Mouse (Mus musculus) limb, embryonic 12.5 days (tissue): ENCODE results near the gene Klhl10. TPM values are rescaled to one million over a fixed set of nuclear protein-coding genes. Genes with fewer than 3 reads are reported as not detected.
A peak's percentile ranks its signal among the peaks of the same experiment; 100 is the strongest.

ENCODE experiments used
- ATAC-seq: fragments of 200-750 bp; cut with Nextera tagmentation; 2 replicates; pipeline ENCODE4 v1.8.0; 2017; ENCODE audit warnings: low read depth, moderate TSS enrichment; ENCODE audit not compliant: insufficient number of reproducible peaks, insufficient read depth, low FRiP score, low TSS enrichment
- H3K27ac ChIP-seq: fragments of 300-500 bp; sonication (generic); 2 replicates; pipeline ENCODE4 v1.5.1; 2016; ENCODE audit warnings: mild to moderate bottlenecking, moderate library complexity
- H3K27me3 ChIP-seq: fragments of 300-500 bp; sonication (generic); 2 replicates; pipeline ENCODE4 v1.6.1; 2016; ENCODE audit warnings: mild to moderate bottlenecking, moderate library complexity
- H3K36me3 ChIP-seq: fragments of 300-500 bp; sonication (generic); 2 replicates; pipeline ENCODE4 v1.6.1; 2016; ENCODE audit warnings: mild to moderate bottlenecking, moderate library complexity
- H3K4me1 ChIP-seq: fragments of 300-500 bp; sonication (generic); replicated peaks from 2 replicates; pipeline ENCODE4 v1.6.1; 2016
- H3K4me2 ChIP-seq: fragments of 300-500 bp; sonication (generic); 2 replicates; pipeline ENCODE4 v1.6.1; 2016; ENCODE audit warnings: mild to moderate bottlenecking, moderate library complexity
- H3K4me3 ChIP-seq: fragments of 300-500 bp; sonication (generic); replicated peaks from 2 replicates; pipeline ENCODE4 v1.5.1; 2016; ENCODE audit warnings: mild to moderate bottlenecking
- H3K9ac ChIP-seq: fragments of 300-500 bp; sonication (generic); replicated peaks from 2 replicates; pipeline ENCODE4 v1.6.1; 2016; ENCODE audit warnings: mild to moderate bottlenecking, moderate library complexity
- H3K9me3 ChIP-seq: fragments of 300-500 bp; sonication (generic); 2 replicates; pipeline ENCODE4 v1.6.1; 2016; ENCODE audit warnings: mild to moderate bottlenecking, moderate library complexity
- WGBS: fragments of 180-500 bp; shearing (Covaris S2); methylation state at CpG from one replicate; pipeline ENCODE4 v1.1.7; 2016; 5-methylcytosine and 5-hydroxymethylcytosine counted together
- polyA plus RNA-seq: library from polyadenylated mRNA; unstranded; fragments of >200 nt; fragmentation: Nextera tagmentation; extraction: Ambion mirVana; gene quantifications from 2 replicates; pipeline ENCODE4 v1.2.1, GENCODE M21; 2016

Klhl10 gene
- polyA plus RNA-seq: 1.0 and 1.1 TPM in 2 replicates

DNA sequence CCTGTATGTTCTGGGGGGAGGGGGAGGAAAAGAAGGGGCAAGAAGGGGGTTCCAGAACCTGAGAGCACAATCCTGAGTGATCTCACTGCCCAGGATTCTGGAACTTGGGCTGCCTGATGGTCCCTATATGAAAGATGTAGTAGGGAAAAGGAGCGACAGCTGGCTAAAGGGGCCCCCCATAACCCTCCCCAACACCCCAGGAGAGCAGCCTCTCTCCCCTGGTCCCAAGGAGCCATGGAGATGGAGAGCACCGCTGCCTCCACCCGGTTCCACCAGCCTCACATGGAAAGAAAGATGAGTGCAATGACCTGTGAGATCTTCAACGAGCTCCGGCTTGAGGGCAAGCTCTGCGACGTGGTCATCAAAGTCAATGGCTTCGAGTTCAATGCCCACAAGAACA, at the start of gene Klhl10, which contains the start of gene Nt5c3b:
TSS of gene Klhl10 (plus strand) at position 121 of the 400 bp plus-strand sequence.
TSS of gene Nt5c3b (minus strand) at position 12 of the 400 bp plus-strand sequence.
- H3K9ac ChIP-seq: peak within 1 kb of the TSS; percentile 94
- no peaks in the 10 kb centered on the region for H3K9me3 ChIP-seq
- H3K36me3 ChIP-seq: peaks cover 24% of the 10 kb centered on the region
- WGBS: 88% methylated on average over 8 of the region's 8 CpGs
- H3K4me2 ChIP-seq: peak within 1 kb of the TSS; percentile 72
- no peak for ATAC-seq
- H3K4me3 ChIP-seq: peak within 1 kb of the TSS; percentile 85
- H3K27me3 ChIP-seq: no peaks in the 10 kb centered on the region
- H3K4me1 ChIP-seq: peaks cover 12% of the 10 kb centered on the region
- peak within 1 kb of the TSS; percentile 73 for H3K27ac ChIP-seq

DNA sequence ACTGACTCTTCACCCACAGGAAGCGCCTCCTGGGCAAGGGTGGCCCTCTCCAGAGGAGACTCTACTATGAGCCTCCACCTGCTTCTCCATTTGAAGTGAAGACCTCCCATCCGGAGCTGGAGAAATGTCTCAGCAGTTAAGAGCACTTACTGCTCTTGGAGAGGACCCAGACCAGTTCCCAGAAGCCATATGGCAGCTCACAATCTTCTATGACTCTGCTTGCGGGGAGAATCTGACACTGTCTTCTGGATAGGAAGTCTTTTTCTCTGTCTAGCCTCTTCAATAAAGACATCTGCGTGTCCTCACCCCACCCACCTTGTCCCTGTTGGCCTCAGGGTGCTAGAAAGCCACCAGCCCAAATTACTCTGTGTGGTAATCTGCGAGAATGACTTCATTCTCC, 48.8 kb upstream of the Klhl10 start:
- Histone ChIP-seq H3K4me1 (peaks cover 36% of the 10 kb centered on the region), H3K4me2 (no peak overlapping the region), H3K36me3 (no peaks in the 10 kb centered on the region), H3K9ac (no peak overlapping the region), H3K27me3 (peaks cover 7% of the 10 kb centered on the region), H3K9me3 (no peaks in the 10 kb centered on the region), H3K27ac (no peak overlapping the region), H3K4me3 (no peak overlapping the region)
- ATAC-seq: no peak
- 73% methylated on average over 5 of the region's 5 CpGs for whole genome bisulfite sequencing

DNA sequence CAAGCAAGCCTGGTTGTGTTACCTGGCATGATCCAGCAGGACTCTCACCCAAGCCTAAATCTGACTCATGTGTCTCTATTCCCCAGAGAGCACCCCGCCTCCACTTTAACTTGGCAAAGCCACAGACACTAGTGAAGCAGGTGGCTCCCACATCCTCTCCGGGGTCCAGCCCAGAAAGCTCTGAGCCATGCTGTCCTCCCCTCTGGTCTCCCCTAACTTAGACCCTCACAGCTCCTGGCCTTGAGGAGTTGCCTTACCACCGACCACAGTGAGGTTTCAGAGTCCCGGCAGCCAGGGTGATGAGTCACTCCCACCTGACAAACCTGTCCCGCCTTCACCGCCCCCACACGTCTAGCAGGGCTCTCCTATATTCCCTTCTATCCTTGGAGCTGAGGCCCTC, 48.0 kb upstream of the Klhl10 start:
- Histone ChIP-seq H3K36me3 (no peaks in the 10 kb centered on the region), H3K9me3 (no peaks in the 10 kb centered on the region), H3K4me3 (no peak overlapping the region), H3K4me2 (no peak overlapping the region), H3K27me3 (peaks cover 7% of the 10 kb centered on the region), H3K9ac (no peak overlapping the region), H3K4me1 (peaks cover 29% of the 10 kb centered on the region), H3K27ac (no peak overlapping the region)
- 72% methylated on average over 7 of the region's 7 CpGs for WGBS
- ATAC-seq: no peak

DNA sequence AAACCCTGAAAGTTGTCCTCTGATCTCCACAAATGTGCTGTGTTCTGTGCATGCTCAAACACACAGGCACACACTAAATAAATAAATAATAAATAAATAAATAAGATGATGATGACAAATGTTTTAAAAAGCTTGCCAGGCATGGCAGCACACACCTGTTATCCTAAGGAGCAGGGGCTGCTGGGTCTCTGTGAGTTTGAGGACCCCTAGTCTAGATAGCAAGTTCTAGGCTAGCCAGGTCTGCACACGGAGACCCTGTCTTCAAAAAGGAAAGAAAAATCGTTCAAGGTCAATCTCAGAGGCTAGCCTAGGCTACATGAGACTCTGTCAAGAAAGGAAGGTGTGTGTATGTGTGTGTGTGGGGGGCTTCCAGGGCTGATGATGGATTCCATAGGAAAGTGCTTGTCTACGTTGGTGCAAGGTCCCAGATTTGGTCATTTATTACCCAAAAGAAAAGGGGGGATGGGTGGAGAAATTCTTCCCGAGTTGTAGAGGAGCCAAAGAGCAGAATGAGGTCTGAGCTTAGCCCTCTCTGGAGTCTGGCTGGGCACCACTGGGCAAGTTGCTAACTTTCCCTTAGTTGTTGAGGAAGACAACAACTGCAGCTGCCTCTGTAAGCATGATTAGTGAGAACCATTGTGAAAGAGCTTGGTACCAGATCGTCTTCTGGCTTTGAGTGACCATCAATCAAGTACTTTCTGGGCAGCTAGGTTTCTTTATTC, 47.2 kb upstream of the Klhl10 start:
- no peak overlapping the region for H3K27ac ChIP-seq
- H3K4me1 ChIP-seq: peaks cover 28% of the 10 kb centered on the region
- H3K4me3 ChIP-seq: no peak overlapping the region
- ATAC-seq: no peak
- H3K4me2 ChIP-seq: no peak overlapping the region
- H3K9me3 ChIP-seq: no peaks in the 10 kb centered on the region
- peaks cover 7% of the 10 kb centered on the region for H3K27me3 ChIP-seq
- no peak overlapping the region for H3K9ac ChIP-seq
- no peaks in the 10 kb centered on the region for H3K36me3 ChIP-seq
- 66% methylated on average over 5 of the region's 5 CpGs for WGBS

DNA sequence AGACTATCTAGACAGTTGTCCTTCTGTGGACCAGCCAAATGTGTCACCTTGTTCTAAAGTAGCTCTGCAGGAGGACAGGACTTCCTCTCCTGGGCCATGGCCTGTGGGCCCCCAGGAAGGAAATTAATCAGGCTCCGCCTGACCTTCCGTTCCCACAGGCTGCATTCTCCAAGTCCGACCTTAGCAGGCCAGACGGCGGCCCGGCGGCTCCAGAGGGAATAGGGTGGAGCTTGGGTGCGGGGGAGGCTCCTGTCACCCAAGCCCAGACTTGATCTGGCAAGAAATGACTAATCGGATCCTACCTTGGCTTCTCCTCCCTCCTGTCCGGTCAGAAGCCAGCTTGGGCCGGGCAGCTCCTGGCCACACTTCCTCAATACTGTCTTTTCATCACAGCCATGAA, 46.5 kb upstream of the Klhl10 start:
- H3K27ac ChIP-seq: no peak overlapping the region
- no peak overlapping the region for H3K4me3 ChIP-seq
- peaks cover 28% of the 10 kb centered on the region for H3K4me1 ChIP-seq
- H3K36me3 ChIP-seq: no peaks in the 10 kb centered on the region
- H3K9ac ChIP-seq: 0 out of 2 replicates have a peak overlapping the region, but pooled peaks have one; percentile 2
- peaks cover 7% of the 10 kb centered on the region for H3K27me3 ChIP-seq
- peak overlapping the region; percentile 79 for H3K4me2 ChIP-seq
- H3K9me3 ChIP-seq: no peaks in the 10 kb centered on the region
- 30% methylated on average over 11 of the region's 11 CpGs for WGBS
- ATAC-seq: no peak

DNA sequence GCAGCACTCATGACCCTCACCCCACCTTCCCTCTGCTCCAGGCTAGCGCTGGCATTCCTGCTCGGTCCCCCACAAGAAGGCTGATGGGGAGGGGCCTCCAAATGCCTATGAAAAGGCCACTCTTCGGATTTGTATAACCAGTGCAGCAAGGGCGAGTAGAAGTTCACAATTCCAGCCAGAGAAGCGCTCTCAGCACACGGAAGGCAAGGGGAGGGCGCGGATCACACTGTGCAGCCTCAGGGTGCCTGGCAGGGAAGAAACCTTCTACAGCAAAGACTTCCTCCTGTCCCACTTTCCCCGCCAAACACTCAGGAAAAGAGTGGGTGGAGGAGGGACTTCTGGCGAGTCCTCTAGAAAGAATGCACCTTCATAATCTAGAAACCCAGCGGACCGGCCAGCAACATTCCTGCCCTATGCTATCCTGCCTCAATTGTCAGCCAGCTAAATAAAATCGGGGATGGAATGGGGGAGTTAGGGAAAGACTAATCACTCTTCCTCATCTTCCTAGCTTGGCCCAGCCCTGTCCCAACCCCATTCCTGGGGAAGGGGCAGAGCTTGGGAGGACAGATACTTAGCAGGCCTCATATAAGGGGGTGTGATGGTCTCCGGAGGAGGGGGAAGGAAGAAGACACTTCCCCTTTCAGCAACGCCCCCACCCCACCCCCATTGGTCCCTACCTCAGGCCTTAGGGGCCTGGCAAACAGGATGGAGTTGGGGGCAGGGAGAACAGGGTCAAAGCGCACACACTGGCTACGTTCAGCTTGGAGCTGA, 45.7 kb upstream of the Klhl10 start:
- Histone ChIP-seq H3K4me1 (peaks cover 28% of the 10 kb centered on the region), H3K27me3 (peaks cover 7% of the 10 kb centered on the region), H3K4me2 (peak overlapping the region; percentile 79), H3K4me3 (peak overlapping the region; percentile 70), H3K9me3 (no peaks in the 10 kb centered on the region), H3K27ac (0 out of 2 replicates have a peak overlapping the region, but pooled peaks have one; percentile 9), H3K36me3 (no peaks in the 10 kb centered on the region), H3K9ac (peak overlapping the region; percentile 32; the same call in 1 of the 2 replicates)
- 42% methylated on average over 17 of the region's 17 CpGs for WGBS
- ATAC-seq: no peak

DNA sequence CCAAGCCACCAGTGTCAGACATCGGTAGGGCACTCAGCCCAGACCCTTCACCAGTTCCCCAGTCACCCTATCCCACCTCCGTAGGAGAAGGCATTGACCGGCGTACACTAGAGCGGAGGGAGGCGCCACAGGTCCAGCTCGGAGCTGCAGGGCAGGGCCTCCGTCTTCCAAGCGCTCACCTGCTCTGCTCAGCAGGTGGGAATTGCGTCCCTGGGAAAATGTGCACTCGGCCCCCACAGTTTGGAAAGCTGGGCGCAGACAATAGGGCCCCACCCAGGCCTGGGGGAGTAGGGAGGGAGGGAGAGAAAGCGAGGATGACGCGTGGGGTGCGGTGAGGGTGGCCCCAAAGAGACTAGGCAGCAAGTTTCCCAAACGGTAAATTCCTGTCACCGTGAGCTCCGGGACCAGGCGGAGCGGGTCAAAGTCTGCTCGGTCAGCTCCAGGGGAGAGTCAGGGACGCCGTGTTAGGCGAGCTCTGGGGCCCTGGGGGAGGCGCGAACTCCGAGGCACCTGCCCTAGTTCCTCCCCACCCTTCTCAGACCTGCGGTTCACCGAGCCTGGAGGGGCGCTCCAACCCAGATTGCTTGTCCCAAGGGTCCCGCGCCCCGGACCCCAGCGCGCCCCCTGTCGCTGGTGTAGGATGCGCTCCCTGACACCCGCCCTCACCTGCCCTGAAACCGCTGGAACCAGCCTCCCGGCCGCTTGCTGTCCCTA, 44.7 kb upstream of the Klhl10 start:
- H3K4me2 ChIP-seq: peak overlapping the region; percentile 79
- H3K27ac ChIP-seq: peak overlapping the region; percentile 80
- H3K9me3 ChIP-seq: no peaks in the 10 kb centered on the region
- peak overlapping the region; percentile 70 for H3K4me3 ChIP-seq
- ATAC-seq: 0 out of 2 replicates have a peak, but pooled peaks have one; percentile 28
- peaks cover 7% of the 10 kb centered on the region for H3K27me3 ChIP-seq
- WGBS: 4% methylated on average over 42 of the region's 42 CpGs
- H3K4me1 ChIP-seq: peaks cover 25% of the 10 kb centered on the region
- H3K9ac ChIP-seq: peak overlapping the region; percentile 77
- no peaks in the 10 kb centered on the region for H3K36me3 ChIP-seq

DNA sequence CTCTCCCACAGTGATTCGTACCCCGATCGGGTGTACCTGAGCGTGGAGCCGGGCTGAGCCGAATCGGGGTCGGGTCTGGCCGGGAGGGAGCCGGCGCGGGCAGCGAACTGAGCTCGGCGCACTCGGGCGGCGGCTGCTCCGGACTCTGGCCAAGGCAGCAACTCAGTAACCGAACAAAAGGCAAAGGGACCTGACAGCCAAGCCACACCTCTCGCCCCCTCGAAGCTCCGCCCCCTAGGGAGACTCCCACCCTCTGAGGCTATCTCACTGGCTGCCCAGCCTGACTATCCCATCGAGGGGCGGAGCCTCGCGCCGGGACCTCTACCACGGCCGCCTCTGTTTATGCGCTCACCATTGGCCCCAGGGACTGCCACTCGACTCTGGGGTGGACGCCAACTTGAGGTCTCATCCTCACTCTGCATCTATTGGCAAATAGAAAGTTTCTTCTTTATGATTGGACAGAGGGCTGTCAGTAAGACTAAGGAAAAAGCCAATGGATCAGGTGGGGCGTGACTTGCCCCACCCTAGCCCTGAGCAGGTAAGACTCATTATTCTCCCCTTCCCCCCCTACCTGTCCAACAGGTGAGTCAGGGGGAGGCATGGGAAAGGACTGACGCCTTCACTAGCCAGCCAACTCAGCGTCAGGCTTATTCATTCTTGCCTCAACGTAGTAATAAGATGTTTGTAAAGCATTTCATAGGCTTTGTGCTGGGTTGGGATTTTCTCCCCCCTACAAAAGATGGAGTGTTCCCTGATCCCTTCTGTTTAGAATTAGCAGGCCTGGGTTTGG, 43.9 kb upstream of the Klhl10 start, which contains the start of gene Jup:
TSS of gene Jup (minus strand) at position 164 of the 790 bp plus-strand sequence.
- Histone ChIP-seq H3K4me1 (peaks cover 29% of the 10 kb centered on the region), H3K36me3 (no peaks in the 10 kb centered on the region), H3K27me3 (peaks cover 7% of the 10 kb centered on the region), H3K9me3 (no peaks in the 10 kb centered on the region), H3K9ac (peak within 1 kb of the TSS; percentile 77), H3K4me3 (peak within 1 kb of the TSS; percentile 70), H3K27ac (peak within 1 kb of the TSS; percentile 80), H3K4me2 (peak within 1 kb of the TSS; percentile 79)
- peak; percentile 95 for ATAC-seq
- WGBS: under 1% methylated on average over 37 of the region's 37 CpGs

DNA sequence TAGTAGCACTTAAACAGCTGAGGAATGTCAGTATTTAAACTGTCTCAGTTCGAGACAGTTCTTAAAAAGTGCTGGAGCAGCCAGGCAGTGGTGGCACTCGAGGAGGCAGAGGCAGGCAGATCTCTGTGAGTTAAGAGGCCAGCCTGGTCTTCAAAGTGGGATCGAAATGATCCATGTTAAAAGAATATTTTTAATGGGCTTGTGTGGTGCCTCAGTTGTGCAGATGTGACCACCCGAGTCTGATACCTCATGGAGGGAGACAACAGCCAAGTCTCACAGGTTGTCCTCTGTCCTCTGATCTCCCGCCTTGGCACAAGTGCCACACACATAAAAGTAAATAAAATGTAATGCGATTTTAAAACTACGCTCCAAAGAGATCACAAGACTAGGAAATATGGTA, 43.2 kb upstream of the Klhl10 start:
- H3K27ac ChIP-seq: no peak overlapping the region
- peaks cover 29% of the 10 kb centered on the region for H3K4me1 ChIP-seq
- no peak for ATAC-seq
- H3K9ac ChIP-seq: no peak overlapping the region
- peaks cover 7% of the 10 kb centered on the region for H3K27me3 ChIP-seq
- H3K4me3 ChIP-seq: no peak overlapping the region
- 93% methylated on average over 7 of the region's 7 CpGs for WGBS
- no peaks in the 10 kb centered on the region for H3K9me3 ChIP-seq
- H3K4me2 ChIP-seq: no peak overlapping the region
- no peaks in the 10 kb centered on the region for H3K36me3 ChIP-seq

DNA sequence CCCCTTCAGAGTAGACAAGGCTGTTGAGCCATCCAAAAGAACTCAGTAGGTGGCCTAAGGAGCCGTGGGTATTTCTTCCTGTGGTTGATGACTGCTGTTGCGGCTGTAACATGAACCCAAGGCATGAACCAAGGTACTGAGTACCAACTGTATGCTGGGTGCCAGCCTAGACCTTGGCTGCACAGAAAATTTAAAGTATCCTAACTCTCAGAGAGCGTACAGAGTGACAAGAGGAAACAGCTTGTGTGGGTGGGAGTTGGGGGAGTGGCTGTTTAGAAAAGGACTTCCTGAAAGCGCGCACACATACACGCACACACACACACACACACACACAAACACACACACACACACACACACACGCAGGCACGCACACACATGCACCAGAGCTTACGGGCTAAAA, 42.4 kb upstream of the Klhl10 start:
- WGBS: 78% methylated on average over 9 of the region's 9 CpGs
- no peak for ATAC-seq

More for the DNA sequence above, 42.4 kb upstream of the Klhl10 start:
- H3K36me3 ChIP-seq: no peaks in the 10 kb centered on the region
- H3K9me3 ChIP-seq: no peaks in the 10 kb centered on the region
- peaks cover 29% of the 10 kb centered on the region for H3K4me1 ChIP-seq
- peaks cover 7% of the 10 kb centered on the region for H3K27me3 ChIP-seq
- no peak overlapping the region for H3K9ac ChIP-seq
- 0 out of 2 replicates have a peak overlapping the region, but pooled peaks have one; percentile 23 for H3K27ac ChIP-seq
- H3K4me3 ChIP-seq: no peak overlapping the region
- H3K4me2 ChIP-seq: no peak overlapping the region
